Mouse (Mus musculus) adrenal gland, adult 8-10 months (tissue): Measurements from ENCODE around the gene Eea1. TPM values are rescaled to one million over a fixed set of nuclear protein-coding genes. Genes with fewer than 3 reads are reported as not detected.

Experiments used
- DNase-seq: peaks from one replicate; pipeline ENCODE4 v3.0.0; 2022
- total RNA-seq, 4 experiments: library from RNA; stranded (reverse); gene quantifications; 2 replicates each; pipeline ENCODE4 v1.2.4; 2022

The Eea1 gene
- total RNA-seq, 4 experiments from 2014 or later = 26.1 to 47.8 (median 33.7) TPM

DNA sequence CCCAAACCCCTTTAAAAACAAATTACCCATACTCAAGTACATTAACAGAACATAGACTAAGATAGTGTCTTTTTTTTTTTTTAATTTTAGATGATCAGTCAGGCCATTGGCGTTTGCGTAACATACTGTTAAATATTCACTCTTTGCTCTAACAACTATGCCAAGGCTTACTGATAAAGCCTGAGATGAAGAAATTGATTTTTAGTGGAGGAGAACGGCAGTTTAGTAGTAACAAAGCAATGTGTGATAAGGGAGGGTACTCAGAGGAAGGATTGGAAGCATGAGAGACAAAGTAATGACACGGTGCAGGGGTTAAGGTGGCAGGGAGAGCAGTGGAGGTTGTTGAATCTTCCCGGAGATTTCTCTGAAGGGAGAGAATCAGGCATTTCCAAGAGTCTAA is 9.7 kb downstream of the Eea1 start:
- no peak for DNase-seq

DNA sequence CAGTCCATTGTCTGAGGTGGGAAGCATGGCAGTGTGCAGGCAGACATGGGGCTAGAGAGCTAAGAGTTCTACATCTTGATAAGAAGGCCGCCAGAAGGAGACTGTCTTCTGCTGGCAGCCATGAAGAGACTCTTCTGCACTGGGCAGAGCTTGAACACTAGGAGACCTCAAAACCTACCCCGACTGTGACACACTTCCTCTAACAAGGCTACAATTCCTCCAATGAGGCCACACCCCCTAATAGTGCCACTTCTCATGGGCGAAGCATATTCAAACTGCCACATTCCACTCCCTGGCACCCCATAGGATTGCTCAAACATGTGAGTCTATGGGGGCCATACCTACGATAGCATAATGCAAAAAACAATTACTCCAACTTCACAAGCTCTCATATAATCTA is 10.3 kb downstream of the Eea1 start:
- no peak for DNase-seq

DNA sequence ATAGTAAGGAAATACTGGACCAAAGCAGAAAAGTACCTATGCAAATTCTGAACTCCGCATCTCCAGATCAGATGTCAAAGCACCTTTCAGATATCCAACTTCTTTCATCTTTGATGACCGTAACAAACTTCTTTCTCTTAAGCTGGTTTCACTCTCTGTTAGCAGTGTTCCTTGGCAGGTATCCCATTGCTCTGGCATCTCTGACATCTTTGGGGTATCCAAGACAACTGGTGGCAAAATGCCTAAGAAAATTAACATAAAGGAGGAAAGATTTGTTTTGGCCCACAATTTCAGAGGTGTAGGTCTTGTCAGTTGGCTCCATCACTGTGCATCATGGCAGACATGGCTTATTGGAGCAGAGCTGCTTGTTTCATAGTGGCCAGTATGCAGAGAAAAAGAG is 10.9 kb downstream of the Eea1 start:
- DNase-seq = no peak

GRCm38 (mm10) chr10:95956629-95957028 is 16.2 kb downstream of the Eea1 start:
- DNase-seq = no peak

GRCm38 (mm10) chr10:95957574-95957973 is 17.1 kb downstream of the Eea1 start:
- no peak for DNase-seq

- DNase-seq = no peak
These were observed 24.2 kb downstream of the Eea1 start for GRCm38 (mm10) chr10:95964679-95965078.

DNA sequence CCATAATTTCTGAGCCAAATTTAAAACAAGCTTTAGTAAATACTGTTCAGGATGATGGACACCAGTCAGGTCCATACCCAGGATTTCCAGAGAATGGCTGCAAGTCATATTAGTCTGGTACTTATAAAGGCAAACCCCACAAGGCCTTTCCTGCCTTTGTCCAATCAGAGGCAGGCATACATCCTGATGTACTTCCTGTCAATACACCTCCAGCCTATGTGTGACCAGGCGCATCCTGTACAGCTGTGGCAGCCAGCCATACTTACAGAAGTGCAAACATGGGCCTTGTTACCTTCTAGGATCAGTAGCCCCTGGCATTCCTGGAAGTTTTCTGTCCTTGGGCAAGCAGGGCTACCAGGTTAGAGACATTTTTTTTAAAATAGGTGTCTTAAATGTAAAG is 29.2 kb downstream of the Eea1 start:
- no peak for DNase-seq

- no peak for DNase-seq
These were observed 30.3 kb downstream of the Eea1 start for GRCm38 (mm10) chr10:95970744-95971212.

DNA sequence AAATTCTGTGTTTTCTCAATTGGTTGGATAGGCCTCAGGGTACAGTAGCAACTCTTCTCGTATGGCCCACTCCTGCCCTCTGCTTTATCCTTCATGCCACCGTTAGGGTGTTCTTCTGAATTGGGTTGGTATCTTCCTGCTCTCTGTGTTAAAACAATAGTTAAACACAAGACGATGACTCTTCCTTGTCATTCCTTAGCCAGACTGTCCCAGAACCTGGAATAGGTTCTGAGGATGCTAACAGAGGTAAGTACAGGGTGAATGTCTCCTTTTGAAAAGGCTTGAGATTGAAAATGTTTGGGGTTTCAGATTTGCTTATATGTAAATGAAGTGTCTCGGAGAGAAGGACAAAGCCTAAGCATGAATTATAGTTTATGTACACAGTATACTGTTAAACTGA is 30.9 kb downstream of the Eea1 start:
- DNase-seq = no peak

DNA sequence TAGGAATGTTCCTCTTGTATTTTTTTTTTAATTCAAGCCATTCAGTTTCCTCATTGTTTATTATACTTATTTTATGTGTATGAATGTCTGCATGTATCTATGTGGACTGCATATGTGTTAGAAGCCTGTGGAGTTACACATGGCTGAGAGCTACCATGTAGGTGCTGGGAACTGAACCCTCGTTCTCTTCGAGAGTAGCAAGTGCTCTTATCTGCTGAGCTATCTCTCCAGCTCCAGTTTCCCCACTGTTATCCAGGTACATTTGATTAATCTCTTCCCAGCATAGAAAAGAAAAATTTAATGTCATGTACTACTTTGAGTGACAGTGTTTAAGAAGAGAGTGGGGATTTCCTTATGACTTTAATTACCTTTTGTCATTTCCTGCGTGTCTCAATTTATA is 31.5 kb downstream of the Eea1 start:
- no peak for DNase-seq

DNA sequence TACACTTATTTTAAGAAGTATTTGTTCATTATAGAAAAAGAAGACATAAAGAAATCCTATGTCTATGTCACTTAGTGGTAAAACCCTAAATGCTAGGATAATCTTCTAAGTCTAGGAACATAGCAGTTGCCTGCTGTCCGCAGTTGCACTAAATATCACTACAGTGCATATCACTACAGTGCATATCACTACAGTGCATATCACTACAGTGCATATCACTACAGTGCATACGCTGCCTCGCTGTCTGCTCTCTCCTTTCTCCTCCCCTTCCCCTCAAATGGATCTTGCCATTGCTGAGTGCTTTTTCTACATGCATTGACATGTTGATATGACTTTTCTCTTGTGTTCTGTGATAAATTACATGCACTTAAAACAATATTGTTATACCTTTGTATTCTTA is 34.0 kb downstream of the Eea1 start:
- DNase-seq = no peak

DNA sequence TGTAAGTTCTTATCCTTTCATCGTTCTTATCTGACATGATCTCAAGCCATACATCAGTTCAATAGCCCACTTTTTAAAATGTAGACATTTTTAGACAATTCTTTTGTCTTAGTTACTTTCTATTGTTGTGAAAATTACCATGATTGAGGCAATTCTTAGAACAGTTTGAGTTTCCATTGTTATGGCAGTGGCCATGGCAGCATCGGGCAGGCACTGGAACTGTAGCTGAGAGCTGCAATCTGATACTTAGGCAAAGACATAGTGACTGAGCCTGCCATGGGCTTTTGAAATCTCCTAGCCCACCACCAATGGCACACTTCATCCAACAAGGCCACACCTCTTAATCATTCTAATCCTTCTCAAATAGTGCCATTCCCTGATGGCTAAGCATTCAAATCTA is 36.3 kb downstream of the Eea1 start:
- no peak for DNase-seq

GRCm38 (mm10) chr10:95989731-95990130 is 49.3 kb downstream of the Eea1 start:
- DNase-seq = no peak

GRCm38 (mm10) chr10:95991176-95991575 is 50.7 kb downstream of the Eea1 start:
- DNase-seq = no peak

- DNase-seq = no peak
These were observed 60.5 kb downstream of the Eea1 start for GRCm38 (mm10) chr10:96000904-96001303.

DNA sequence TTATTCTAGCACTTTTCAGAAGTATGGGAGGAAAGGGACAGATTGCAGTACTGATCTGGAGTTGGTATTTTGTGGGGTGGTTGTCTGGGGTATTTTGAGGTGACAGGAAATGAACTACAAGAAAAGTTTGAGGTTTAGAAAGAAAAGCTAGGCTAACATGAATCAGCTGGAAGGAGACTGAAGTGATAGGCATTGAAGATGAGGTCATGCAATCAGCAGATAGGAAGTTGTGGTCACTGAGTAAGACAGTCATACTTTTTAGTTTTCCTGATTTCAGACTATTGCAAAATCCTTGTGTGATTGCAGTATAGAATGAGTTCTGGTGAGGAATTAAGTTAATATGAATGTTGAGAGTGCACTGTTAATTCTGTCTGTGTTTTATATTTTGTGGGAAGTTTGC is 75.3 kb downstream of the Eea1 start:
- DNase-seq = no peak

DNA sequence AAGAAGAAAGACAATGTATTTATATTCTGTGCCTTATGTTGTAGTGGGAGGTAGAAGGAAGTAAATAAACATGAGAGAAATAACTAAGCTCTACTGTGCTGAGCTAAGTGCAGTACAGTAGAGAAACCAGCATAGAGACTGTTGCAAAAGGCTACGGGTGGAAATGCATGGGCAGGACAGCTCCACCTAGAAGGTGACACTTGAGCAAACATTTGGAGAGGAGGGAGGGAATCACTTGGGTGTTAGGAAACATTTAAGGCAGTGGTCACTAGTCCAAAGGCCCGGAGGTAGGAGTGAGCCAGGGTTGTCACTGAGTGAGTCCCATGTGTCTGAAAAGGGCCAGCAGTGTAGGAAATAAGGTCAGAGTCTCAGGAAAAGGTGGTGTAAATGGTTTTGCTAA is 77.0 kb downstream of the Eea1 start:
- no peak for DNase-seq

- no peak for DNase-seq
These were observed 93.0 kb downstream of the Eea1 start for GRCm38 (mm10) chr10:96033356-96033984.

DNA sequence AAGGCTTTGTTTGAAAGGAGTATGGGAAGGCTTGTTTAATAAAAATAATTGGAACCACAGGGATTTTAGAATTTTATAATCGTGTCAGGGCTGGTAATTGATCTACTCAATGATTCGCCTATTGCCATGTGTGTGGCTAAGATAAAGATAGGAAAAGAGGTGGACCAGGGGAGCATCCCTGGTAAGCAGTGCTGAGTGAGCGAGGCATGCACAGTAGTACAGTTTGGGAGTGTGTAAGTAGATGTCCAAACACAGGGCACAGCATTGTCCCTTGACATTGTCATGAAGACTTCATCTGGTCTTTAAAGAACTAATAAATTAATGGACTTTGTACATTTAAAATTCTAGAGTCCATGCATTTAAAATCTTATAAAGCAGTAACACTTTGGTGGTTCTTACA is 93.7 kb downstream of the Eea1 start:
- DNase-seq = no peak

DNA sequence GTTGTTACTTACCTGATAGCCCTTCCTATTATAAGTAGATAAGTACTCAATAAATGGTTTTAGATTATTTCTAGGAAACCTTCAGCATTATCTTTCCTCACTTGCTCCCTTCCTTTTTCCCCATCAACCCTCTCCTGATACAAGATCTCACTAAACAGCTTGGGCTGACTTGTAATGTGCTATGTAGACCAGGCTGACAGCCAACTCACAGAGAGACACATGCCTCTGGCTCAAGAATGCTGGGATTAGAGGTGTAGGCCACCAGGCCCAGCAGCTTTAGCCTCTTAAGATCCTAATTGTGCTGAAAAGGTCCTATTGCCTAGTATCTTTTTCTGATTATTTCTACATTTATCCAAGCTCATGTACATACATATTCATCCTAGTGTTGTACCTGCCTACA is 95.5 kb downstream of the Eea1 start:
- no peak for DNase-seq

DNA sequence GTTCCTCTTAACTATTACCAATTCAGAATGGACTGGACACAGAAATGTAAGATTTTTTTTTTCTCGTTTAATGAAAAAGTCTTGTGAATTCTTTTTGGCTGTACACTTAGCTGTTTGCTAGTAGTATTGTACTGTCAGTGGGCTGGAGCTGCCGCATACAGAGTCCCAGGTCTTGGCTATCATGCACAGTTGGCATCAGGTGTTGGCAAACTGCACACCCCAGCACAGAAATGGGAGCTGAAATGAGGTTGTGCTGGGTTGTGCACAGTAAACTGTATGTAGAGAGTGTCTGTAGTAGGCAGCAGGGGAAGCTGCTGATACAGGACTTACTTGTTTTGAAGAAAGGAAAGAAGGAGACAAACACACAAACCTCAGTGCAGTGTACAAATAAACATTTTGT is 103.8 kb downstream of the Eea1 start:
- no peak for DNase-seq

- DNase-seq = no peak
These were observed 107.6 kb downstream of the Eea1 start for GRCm38 (mm10) chr10:96047960-96048536.

DNA sequence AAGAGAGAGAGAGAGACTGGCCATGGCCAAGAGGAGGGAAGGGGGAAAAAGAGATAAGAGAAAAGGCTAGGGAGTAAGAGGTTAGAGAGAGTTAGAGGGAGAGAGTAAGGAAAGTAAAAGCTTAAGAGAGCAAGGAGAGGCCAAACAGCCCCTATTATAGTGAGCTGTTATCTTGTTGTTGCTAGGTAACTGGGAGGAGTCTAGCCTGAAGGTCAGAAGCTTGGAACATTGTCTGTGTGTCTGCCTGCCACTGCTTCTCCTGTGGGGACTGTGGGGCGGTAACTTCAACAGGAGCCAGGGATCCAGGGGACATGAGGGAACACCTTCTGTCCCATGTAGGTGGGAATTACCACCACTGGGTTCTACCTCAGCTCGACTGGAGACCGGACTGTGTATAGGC is 108.1 kb downstream of the Eea1 start:
- DNase-seq = no peak

GRCm38 (mm10) chr10:96067347-96067746 is 126.9 kb downstream of the Eea1 start:
- DNase-seq = no peak

GRCm38 (mm10) chr10:96074386-96074785 is 133.9 kb downstream of the Eea1 start:
- DNase-seq = no peak
